Mouse (Mus musculus) fibroblast of lung, adult 2 months (primary cell): ENCODE results near the gene Nagpa.

ENCODE experiments used
- DNase-seq: peaks from one replicate; pipeline ENCODE4 v3.0.0-alpha.2; 2011; ENCODE audit warnings: low read depth

Nagpa gene

GRCm38 (mm10) chr16:5195080-5195479 lies 8.7 kb downstream of the Nagpa start:
- DNase-seq, result peak; percentile 9

GRCm38 (mm10) chr16:5186234-5186633 lies 17.6 kb downstream of the Nagpa start:
- DNase-seq, result no peak

GRCm38 (mm10) chr16:5185691-5186090 lies 18.1 kb downstream of the Nagpa start:
- no peak for DNase-seq

GRCm38 (mm10) chr16:5184956-5185355 lies 18.9 kb downstream of the Nagpa start:
- DNase-seq, result no peak

- no peak for DNase-seq
Measured at GRCm38 (mm10) chr16:5184101-5184500, 19.7 kb downstream of the Nagpa start.

- DNase-seq, result no peak
Measured at GRCm38 (mm10) chr16:5183310-5183975, 20.4 kb downstream of the Nagpa start.

- no peak for DNase-seq
Measured at GRCm38 (mm10) chr16:5172636-5173035, 31.2 kb downstream of the Nagpa start.

GRCm38 (mm10) chr16:5168829-5169228 lies 35.0 kb downstream of the Nagpa start:
- DNase-seq, result no peak

- no peak for DNase-seq
Measured at GRCm38 (mm10) chr16:5168038-5168437, 35.8 kb downstream of the Nagpa start.

- DNase-seq, result no peak
Measured at GRCm38 (mm10) chr16:5164327-5164726, 39.5 kb downstream of the Nagpa start.

- no peak for DNase-seq
Measured at GRCm38 (mm10) chr16:5159248-5159647, 44.6 kb downstream of the Nagpa start.

- DNase-seq, result no peak
Measured at GRCm38 (mm10) chr16:5157113-5157512, 46.7 kb downstream of the Nagpa start.

GRCm38 (mm10) chr16:5156495-5156894 lies 47.3 kb downstream of the Nagpa start:
- DNase-seq, result no peak

- no peak for DNase-seq
Measured at GRCm38 (mm10) chr16:5155014-5155413, 48.8 kb downstream of the Nagpa start.

GRCm38 (mm10) chr16:5153299-5154026 lies 50.3 kb downstream of the Nagpa start:
- no peak for DNase-seq

- DNase-seq, result no peak
Measured at GRCm38 (mm10) chr16:5150544-5150943, 53.3 kb downstream of the Nagpa start.

- no peak for DNase-seq
Measured at GRCm38 (mm10) chr16:5147037-5147385, 56.8 kb downstream of the Nagpa start, which contains the start of gene Sec14l5. Gene Sec14l5, plus strand, starts transcription at chr16:5147109.

- DNase-seq, result no peak
Measured at GRCm38 (mm10) chr16:5146367-5147036, 57.3 kb downstream of the Nagpa start.

GRCm38 (mm10) chr16:5145570-5145969 lies 58.2 kb downstream of the Nagpa start:
- DNase-seq, result peak; percentile 45
